15 mouse cellular contexts compared by ENCODE assay signal in the genomic region with DNA sequence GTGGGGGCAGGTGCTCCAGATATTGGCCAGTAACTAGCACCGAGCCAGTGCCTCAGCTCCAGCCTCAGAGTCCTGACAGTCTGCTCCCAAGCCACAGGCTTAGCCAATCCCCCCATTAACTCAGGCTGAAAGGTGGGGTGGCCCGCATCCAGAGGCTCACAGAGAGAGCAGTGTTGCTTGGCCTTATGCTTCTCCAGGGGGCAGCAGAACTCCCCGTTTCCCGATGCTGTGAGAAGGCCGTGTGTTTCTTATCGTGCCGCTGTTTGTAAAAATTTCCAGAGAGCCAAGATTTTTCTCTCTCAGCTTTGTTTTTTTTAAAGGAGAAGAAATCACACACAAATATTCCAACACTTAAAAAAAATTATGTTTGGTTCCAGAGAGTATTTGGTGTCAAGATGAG. TPM values are rescaled to one million over a fixed set of nuclear protein-coding genes. Genes with fewer than 3 reads are reported as not detected.
DNase-seq lines count a peak whose midpoint lies in the region; ATAC-seq lines count a peak whose summit lies in the region.
"Had no signal": no experiment of that assay in that cellular context is flagged by ENCODE, and none has a peak within 500 bp of the region (broad histone marks: within the 10 kb centered on the region; RNA-seq: fewer than 3 reads in every experiment).

No protein-coding gene starts in this region.

- H3K4me2 ChIP-seq in hindbrain, embryonic 16.5 days (ENCODE audit: low read length), result no peak overlapping the region
- no peak overlapping the region for H3K4me2 ChIP-seq in hindbrain, embryonic 14.5 days (replicated peaks)
- H3K4me2 ChIP-seq in lung, embryonic 15.5 days, result no peak overlapping the region
- H3K4me2 ChIP-seq: hindbrain, embryonic 15.5 days; limb, embryonic 15.5 days; stomach, embryonic 15.5 days had no signal

- H3K36me3 ChIP-seq in hindbrain, embryonic 16.5 days (ENCODE audit: control insufficient read depth, insufficient read depth, low read length), result no peaks in the 10 kb centered on the region
- H3K36me3 ChIP-seq in hindbrain, embryonic 14.5 days (replicated peaks; ENCODE audit: control insufficient read depth, insufficient read depth), result no peaks in the 10 kb centered on the region
- H3K36me3 ChIP-seq in lung, embryonic 15.5 days, result no peaks in the 10 kb centered on the region
- H3K36me3 ChIP-seq: hindbrain, embryonic 15.5 days; limb, embryonic 15.5 days; stomach, embryonic 15.5 days had no signal

- ATAC-seq in hindbrain, embryonic 16.5 days, result peak; percentile 50; the same call in 1 of the 2 replicates
- ATAC-seq in hindbrain, embryonic 14.5 days (ENCODE audit: low FRiP score), result no peak
- ATAC-seq in lung, embryonic 15.5 days (ENCODE audit: borderline replicate concordance, extremely low read depth, low FRiP score, low TSS enrichment), result 0 out of 2 replicates have a peak, but pooled peaks have one; percentile 16
- no peak for ATAC-seq in cerebellum, adult (ENCODE audit: insufficient number of reproducible peaks, low FRiP score, low TSS enrichment)
- ATAC-seq: CD4-positive, CD25-positive, alpha-beta regulatory T cell, adult 4 months had no signal

- no peaks in the 10 kb centered on the region for H3K9me3 ChIP-seq in hindbrain, embryonic 16.5 days (ENCODE audit: control insufficient read depth, low read length)
- no peaks in the 10 kb centered on the region for H3K9me3 ChIP-seq in hindbrain, embryonic 14.5 days (ENCODE audit: control insufficient read depth, low read length)
- H3K9me3 ChIP-seq in lung, embryonic 15.5 days, result no peaks in the 10 kb centered on the region; the same call in 1 of the 2 replicates
- H3K9me3 ChIP-seq: hindbrain, embryonic 15.5 days; limb, embryonic 15.5 days had no signal

- H3K27ac ChIP-seq in hindbrain, embryonic 16.5 days (ENCODE audit: low read depth, low read length), result no peak overlapping the region
- H3K27ac ChIP-seq in hindbrain, embryonic 14.5 days, result no peak overlapping the region
- no peak overlapping the region for H3K27ac ChIP-seq in lung, embryonic 15.5 days
- peak overlapping the region; percentile 55 for H3K27ac ChIP-seq in brown adipose tissue, adult 24 weeks (replicated peaks; ENCODE audit: low read depth, low read length)
- H3K27ac ChIP-seq: hindbrain, embryonic 15.5 days; left cerebral cortex, adult 2 months; limb, embryonic 15.5 days; stomach, embryonic 15.5 days had no signal

- H3K4me3 ChIP-seq in hindbrain, embryonic 16.5 days (ENCODE audit: low read length), result no peak overlapping the region
- no peak overlapping the region for H3K4me3 ChIP-seq in hindbrain, embryonic 14.5 days (replicated peaks; ENCODE audit: low read length)
- no peak overlapping the region for H3K4me3 ChIP-seq in lung, embryonic 15.5 days
- H3K4me3 ChIP-seq in brown adipose tissue, adult 24 weeks (ENCODE audit: insufficient read depth, low read depth, low read length), result no peak overlapping the region
- H3K4me3 ChIP-seq: hindbrain, embryonic 15.5 days; left cerebral cortex, adult 2 months; limb, embryonic 15.5 days; stomach, embryonic 15.5 days had no signal

- H3K4me1 ChIP-seq in hindbrain, embryonic 16.5 days (ENCODE audit: control insufficient read depth, insufficient read depth, low read depth, low read length), result no peaks in the 10 kb centered on the region
- H3K4me1 ChIP-seq in hindbrain, embryonic 14.5 days (replicated peaks; ENCODE audit: control insufficient read depth, insufficient read depth, low read length), result no peaks in the 10 kb centered on the region
- H3K4me1 ChIP-seq in lung, embryonic 15.5 days, result peaks cover 5% of the 10 kb centered on the region
- peaks cover 27% of the 10 kb centered on the region for H3K4me1 ChIP-seq in brown adipose tissue, adult 24 weeks (ENCODE audit: control insufficient read depth, insufficient read depth, insufficient read length, low read length)
- H3K4me1 ChIP-seq: hindbrain, embryonic 15.5 days; stomach, embryonic 15.5 days had no signal

- no peak overlapping the region for H3K9ac ChIP-seq in hindbrain, embryonic 16.5 days (ENCODE audit: low read depth, low read length)
- H3K9ac ChIP-seq in hindbrain, embryonic 14.5 days, result no peak overlapping the region
- no peak overlapping the region for H3K9ac ChIP-seq in lung, embryonic 15.5 days
- H3K9ac ChIP-seq: hindbrain, embryonic 15.5 days; limb, embryonic 15.5 days; stomach, embryonic 15.5 days had no signal

- WGBS in hindbrain, embryonic 16.5 days, result 26% methylated on average over 7 of the region's 7 CpGs
- WGBS in hindbrain, embryonic 14.5 days, result 23% methylated on average over 7 of the region's 7 CpGs
- 16% methylated on average over 7 of the region's 7 CpGs for WGBS in lung, embryonic 15.5 days

- H3K27me3 ChIP-seq in hindbrain, embryonic 16.5 days (replicated peaks; ENCODE audit: control insufficient read depth, insufficient read depth, low read length), result no peaks in the 10 kb centered on the region
- no peaks in the 10 kb centered on the region for H3K27me3 ChIP-seq in hindbrain, embryonic 14.5 days (ENCODE audit: control insufficient read depth, insufficient read depth, low read length)
- H3K27me3 ChIP-seq in lung, embryonic 15.5 days, result peaks cover 9% of the 10 kb centered on the region; the same call in 1 of the 2 replicates
- H3K27me3 ChIP-seq: hindbrain, embryonic 15.5 days; stomach, embryonic 15.5 days had no signal

- no peak for DNase-seq in hindbrain, embryonic 14.5 days (ENCODE audit: low spot score)
- no peak for DNase-seq in lung, adult 18-20 months
- DNase-seq in retina, embryonic 14.5 days (ENCODE audit: low spot score), result peak; percentile 46
- DNase-seq: adrenal gland, adult 8-10 months; kidney, postnatal 25 days; thymus, postnatal 25 days had no signal

RNA-seq across cellular contexts. Expression of a gene that starts 56.2 kb away (rescaled TPM):
- 0.43 and 0.52 TPM in 2 replicates for polyA plus RNA-seq in hindbrain, embryonic 16.5 days (2015; fragmentation: Nextera tagmentation; extraction: Ambion mirVana)
- 0.39 and 0.46 TPM in 2 replicates for polyA plus RNA-seq in hindbrain, embryonic 14.5 days (2014; fragmentation: Nextera tagmentation; extraction: Ambion mirVana)
- 10.0 and 13.1 TPM in 2 replicates for polyA plus RNA-seq in lung, embryonic 15.5 days (2015; fragmentation: Nextera tagmentation; extraction: Ambion mirVana)
- polyA plus RNA-seq in brown adipose tissue, adult 24 weeks (2012; ENCODE audit: insufficient read depth, insufficient read length, missing spikeins), result 89.1 and 108 TPM in 2 replicates

Comparison
In these comparisons a context has a peak if more than half of its experiments do, and no peak if none do; other contexts are left out.
1. ATAC-seq: peak in hindbrain, embryonic 16.5 days (single experiment) and lung, embryonic 15.5 days (single experiment); none in hindbrain, embryonic 14.5 days (single experiment) and cerebellum, adult (single experiment).